Mouse (Mus musculus) bone marrow, adult 2 months (tissue): ENCODE results near the gene Slc35e3.

Experiments
- CTCF ChIP-seq: fragments of 200-500 bp; IDR thresholded peaks from 2 replicates; pipeline ENCODE4 v1.5.1; 2011; ENCODE audit warnings: low read length, control low read depth; ENCODE audit not compliant: control insufficient read depth, insufficient read depth
- POLR2A ChIP-seq: fragments of 200-500 bp; IDR thresholded peaks from 2 replicates; pipeline ENCODE4 v1.6.1; 2011; ENCODE audit warnings: low read depth, mild to moderate bottlenecking, control low read depth, low read length, borderline replicate concordance; ENCODE audit not compliant: control insufficient read depth

DNA sequence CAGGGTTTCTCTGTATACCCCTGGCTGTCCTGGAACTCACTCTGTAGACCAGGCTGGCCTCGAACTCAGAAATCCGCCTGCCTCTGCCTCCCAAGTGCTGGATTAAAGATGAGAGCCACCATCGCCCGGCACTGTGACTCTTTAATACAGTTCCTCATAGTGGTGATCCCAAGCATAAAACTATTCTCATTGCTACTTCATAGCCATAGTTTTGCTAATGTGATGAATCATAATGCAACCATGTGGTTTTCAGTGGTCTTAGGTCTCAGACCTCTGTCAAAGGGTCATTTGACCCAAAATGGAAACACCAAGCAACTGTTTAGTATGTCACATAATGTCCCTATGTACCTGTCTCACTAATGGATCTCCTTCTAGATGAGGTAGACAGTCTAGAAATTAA lies 50.6 kb downstream of the Slc35e3 start:
- TF ChIP-seq POLR2A (no peak), CTCF (no peak)
